Mouse (Mus musculus): ENCODE results near the gene Gm11541.

DNA sequence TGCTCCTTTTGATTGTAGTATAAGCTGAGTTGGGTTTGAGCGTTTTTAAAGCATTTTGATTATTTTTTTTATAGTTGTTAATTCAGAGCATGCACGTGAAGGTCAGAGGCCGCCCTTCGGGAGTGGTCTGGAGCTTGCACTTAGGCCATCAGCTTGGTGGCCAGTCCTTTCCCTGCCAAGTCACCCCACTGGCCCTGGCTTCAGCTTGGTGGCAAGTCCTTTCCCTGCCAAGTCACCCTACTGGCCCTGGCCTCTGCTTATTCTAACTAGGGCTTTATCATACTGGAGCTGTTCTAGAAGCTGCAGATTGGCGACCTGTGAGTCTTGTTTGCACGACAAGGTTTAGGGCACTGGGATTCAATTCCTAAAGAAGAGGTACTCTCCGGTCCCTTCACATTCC lies 21.9 kb downstream of the Gm11541 start:
- no peak for TF ChIP-seq CTCF (IDR thresholded peaks at IDR 0.05; ENCODE audit: low read depth)
- TF ChIP-seq EP300 (IDR thresholded peaks at IDR 0.05; ENCODE audit: low read depth), result no peak
